Mouse (Mus musculus) forebrain, embryonic 14.5 days (tissue): ENCODE data around the gene Gm9780. TPM values are rescaled to one million over a fixed set of nuclear protein-coding genes. Genes with fewer than 3 reads are reported as not detected.
"Not testable (repeated sequence)": the region's sequence is repeated elsewhere in the genome, so short reads cannot be mapped to it uniquely, and the experiment has no call there.

Source experiments
- ATAC-seq: fragments of 200-750 bp; cut with Nextera tagmentation; 2 replicates; pipeline ENCODE4 v1.8.0; 2017; ENCODE audit warnings: mild to moderate bottlenecking, moderate library complexity
- DNase-seq: peaks from one replicate; pipeline ENCODE4 v3.0.0-alpha.2; 2015; ENCODE audit warnings: low spot score
- H3K27ac ChIP-seq: fragments of 300-500 bp; sonication (generic); 2 replicates; pipeline ENCODE4 v1.5.1; 2014; ENCODE audit warnings: low read depth, mild to moderate bottlenecking, control low read depth, low read length, moderate library complexity
- H3K27me3 ChIP-seq: fragments of 300-500 bp; sonication (generic); replicated peaks from 2 replicates; pipeline ENCODE4 v1.6.1; 2014; ENCODE audit warnings: low read length, control low read depth, mixed read lengths; ENCODE audit not compliant: control insufficient read depth, insufficient read depth
- H3K36me3 ChIP-seq: fragments of 300-500 bp; sonication (generic); 2 replicates; pipeline ENCODE4 v1.6.1; 2014; ENCODE audit warnings: low read length, control low read depth; ENCODE audit not compliant: control insufficient read depth, insufficient read depth
- H3K4me1 ChIP-seq: fragments of 300-500 bp; sonication (generic); 2 replicates; pipeline ENCODE4 v1.6.1; 2014; ENCODE audit warnings: antibody characterized with exemption, low read length, control low read depth; ENCODE audit not compliant: control insufficient read depth, insufficient read depth
- H3K4me2 ChIP-seq: fragments of 300-500 bp; sonication (generic); 2 replicates; pipeline ENCODE4 v1.6.1; 2014; ENCODE audit warnings: mild to moderate bottlenecking, control low read depth, low read length
- H3K4me3 ChIP-seq: fragments of 300-500 bp; sonication (generic); 2 replicates; pipeline ENCODE4 v1.5.1; 2014; ENCODE audit warnings: low read depth, low read length, control low read depth
- H3K9ac ChIP-seq: fragments of 300-500 bp; sonication (generic); 2 replicates; pipeline ENCODE4 v1.6.1; 2014; ENCODE audit warnings: mild to moderate bottlenecking, low read length, control low read depth, moderate library complexity
- H3K9me3 ChIP-seq: fragments of 300-500 bp; sonication (generic); replicated peaks from 2 replicates; pipeline ENCODE4 v1.6.1; 2016; ENCODE audit warnings: low read length, control low read depth, mixed read lengths; ENCODE audit not compliant: control insufficient read depth
- WGBS: fragments of 180-500 bp; shearing (Covaris S2); extraction: QIAGEN DNeasy Blood & Tissue Kit; methylation state at CpG from one replicate; pipeline ENCODE4 v1.1.7; 2014; 5-methylcytosine and 5-hydroxymethylcytosine counted together
- polyA plus RNA-seq: library from polyadenylated mRNA; unstranded; fragments of >200 nt; fragmentation: Nextera tagmentation; extraction: Ambion mirVana; gene quantifications from 2 replicates; pipeline ENCODE4 v1.2.1, GENCODE M21; 2014

Gene Gm9780
- polyA plus RNA-seq, 1 experiment from 2014 or later: 8.1 TPM

GRCm38 (mm10) chr14:25981880-25982279 is 60.6 kb downstream of the Gm9780 start:
- not testable (repeated sequence) for H3K27me3 ChIP-seq, H3K4me2 ChIP-seq, H3K9me3 ChIP-seq, H3K4me3 ChIP-seq, DNase-seq, H3K36me3 ChIP-seq, H3K4me1 ChIP-seq, H3K27ac ChIP-seq, H3K9ac ChIP-seq, ATAC-seq
- WGBS: 81% methylated on average over 5 of the region's 9 CpGs

- peak; percentile 60 for ATAC-seq
- Histone ChIP-seq H3K9ac (peak overlapping the region; percentile 55; the same call in 1 of the 2 replicates), H3K4me2 (peak overlapping the region; percentile 33; the same call in 1 of the 2 replicates), H3K4me3 (0 out of 2 replicates have a peak overlapping the region, but pooled peaks have one; percentile 15), H3K27ac (peak overlapping the region; percentile 84)
- DNase-seq: peak; percentile 29
- not testable (repeated sequence) for H3K36me3 ChIP-seq, H3K9me3 ChIP-seq, H3K27me3 ChIP-seq, H3K4me1 ChIP-seq
- WGBS: under 1% methylated on average over 6 of the region's 13 CpGs
These were observed 63.1 kb downstream of the Gm9780 start for GRCm38 (mm10) chr14:25979242-25979941.

GRCm38 (mm10) chr14:25978371-25979241 is 63.9 kb downstream of the Gm9780 start, which contains the start of gene Duxbl1:
TSS of gene Duxbl1 (plus strand) at chr14:25978577.
- H3K36me3 ChIP-seq: not testable (repeated sequence)

More at GRCm38 (mm10) chr14:25978371-25979241, 63.9 kb downstream of the Gm9780 start, which contains the start of gene Duxbl1:
- H3K9me3 ChIP-seq, H3K4me1 ChIP-seq, DNase-seq, H3K27me3 ChIP-seq: not testable (repeated sequence)
- Histone ChIP-seq H3K27ac (peak within 1 kb of the TSS; percentile 84), H3K4me2 (peak within 1 kb of the TSS; percentile 33; the same call in 1 of the 2 replicates), H3K4me3 (0 out of 2 replicates have a peak within 1 kb of the TSS, but pooled peaks have one; percentile 15), H3K9ac (peak within 1 kb of the TSS; percentile 55; the same call in 1 of the 2 replicates)
- ATAC-seq: peak; percentile 91
- WGBS: no CpG with 5 or more reads among the region's 25 CpGs

Other genes starting within 250 kb of the Gm9780 start
- gene Anxa11, start 200.6 kb downstream of the Gm9780 start, polyA plus RNA-seq: 2.3 and 3.1 TPM in 2 replicates
- not detected in 2 replicates for gene Plac9a, start 139.6 kb downstream of the Gm9780 start, polyA plus RNA-seq
- gene Tmem254a, start 115.0 kb downstream of the Gm9780 start, polyA plus RNA-seq: 3.7 and 4.4 TPM in 2 replicates
- not detected in 2 replicates for gene Cphx1, start 104.4 kb downstream of the Gm9780 start, polyA plus RNA-seq
- 1.9 and 2.1 TPM in 2 replicates for gene Duxbl1, start 64.1 kb downstream of the Gm9780 start, polyA plus RNA-seq
- 11.6 and 24.2 TPM in 2 replicates for gene Tmem254c, start 24.6 kb upstream of the Gm9780 start, polyA plus RNA-seq
- not detected in 2 replicates for gene Cphx2, start 38.8 kb upstream of the Gm9780 start, polyA plus RNA-seq
- not detected in 2 replicates for gene Cphx3, start 39.6 kb upstream of the Gm9780 start, polyA plus RNA-seq
- gene Duxbl2, start 75.6 kb upstream of the Gm9780 start, polyA plus RNA-seq: not detected in 2 replicates
- gene Plac9b, start 139.8 kb upstream of the Gm9780 start, polyA plus RNA-seq: 5.2 and 7.4 TPM in 2 replicates
- 15.0 and 28.6 TPM in 2 replicates for gene Tmem254b, start 164.3 kb upstream of the Gm9780 start, polyA plus RNA-seq
- gene Duxbl3, start 215.3 kb upstream of the Gm9780 start, polyA plus RNA-seq: 2.9 and 3.2 TPM in 2 replicates